Mouse (Mus musculus) liver, adult 2 months (tissue): ENCODE results near the gene Fbxw11. TPM values are rescaled to one million over a fixed set of nuclear protein-coding genes. Genes with fewer than 3 reads are reported as not detected.

Experiments
- DNase-seq: peaks from one replicate; pipeline ENCODE4 v3.0.0-alpha.2; 2011; ENCODE audit warnings: low read depth, low spot score; ENCODE audit errors: extremely low read depth
- H3K27ac ChIP-seq: fragments of 200-500 bp; replicated peaks from 2 replicates; pipeline ENCODE4 v1.5.1; 2012; ENCODE audit warnings: low read depth, mild to moderate bottlenecking, control low read depth, inconsistent platforms, low read length; ENCODE audit not compliant: insufficient read depth
- H3K27me3 ChIP-seq: fragments of 200-500 bp; 2 replicates; pipeline ENCODE4 v1.6.1; 2012; ENCODE audit warnings: mild to moderate bottlenecking, moderate library complexity, low read length, inconsistent platforms; ENCODE audit not compliant: control insufficient read depth, insufficient read depth
- H3K36me3 ChIP-seq: fragments of 200-500 bp; 2 replicates; pipeline ENCODE4 v1.6.1; 2012; ENCODE audit warnings: low read length, inconsistent platforms; ENCODE audit not compliant: control insufficient read depth, insufficient read depth
- H3K4me1 ChIP-seq: fragments of 200-500 bp; 2 replicates; pipeline ENCODE4 v1.6.1; 2011; ENCODE audit warnings: low read length; ENCODE audit not compliant: control insufficient read depth, insufficient read depth
- H3K4me3 ChIP-seq: fragments of 200-500 bp; 2 replicates; pipeline ENCODE4 v1.5.1; 2011; ENCODE audit warnings: low read depth, mild to moderate bottlenecking, control low read depth, low read length, moderate library complexity; ENCODE audit not compliant: insufficient read depth
- H3K79me2 ChIP-seq: fragments of 200-500 bp; 2 replicates; pipeline ENCODE4 v1.6.1; 2012; ENCODE audit warnings: inconsistent platforms, mild to moderate bottlenecking, low read length, moderate library complexity; ENCODE audit not compliant: control insufficient read depth, insufficient read depth
- H3K9ac ChIP-seq: fragments of 200-500 bp; 2 replicates; pipeline ENCODE4 v1.6.1; 2012; ENCODE audit warnings: low read depth, mild to moderate bottlenecking, control low read depth, inconsistent platforms, low read length
- CTCF ChIP-seq: fragments of 200-500 bp; IDR thresholded peaks from 2 replicates; pipeline ENCODE4 v1.5.1; 2011; ENCODE audit warnings: low read depth, low read length, control low read depth
- POLR2A ChIP-seq: fragments of 200-500 bp; IDR thresholded peaks from 2 replicates; pipeline ENCODE4 v1.6.1; 2011; ENCODE audit warnings: low read length, control low read depth; ENCODE audit not compliant: insufficient read depth; ENCODE audit errors: extremely low read depth
- WGBS: fragments of 180-500 bp; shearing (Covaris S2); methylation state at CpG from one replicate; pipeline ENCODE4 v1.1.7; 2018; 5-methylcytosine and 5-hydroxymethylcytosine counted together
- polyA plus RNA-seq: library from polyadenylated mRNA; depleted of rRNA; stranded (reverse); fragments of >200 nt; gene quantifications from 2 replicates; pipeline ENCODE4 v1.2.3, GENCODE M21; 2012
- total RNA-seq: library from RNA; depleted of rRNA; stranded (reverse); fragments of >200 nt; gene quantifications from 2 replicates; pipeline ENCODE4 v1.2.3, GENCODE M21; 2014

Gene Fbxw11
- total and polyA plus RNA-seq, 2 experiments: 20.8 to 22.5 TPM

DNA sequence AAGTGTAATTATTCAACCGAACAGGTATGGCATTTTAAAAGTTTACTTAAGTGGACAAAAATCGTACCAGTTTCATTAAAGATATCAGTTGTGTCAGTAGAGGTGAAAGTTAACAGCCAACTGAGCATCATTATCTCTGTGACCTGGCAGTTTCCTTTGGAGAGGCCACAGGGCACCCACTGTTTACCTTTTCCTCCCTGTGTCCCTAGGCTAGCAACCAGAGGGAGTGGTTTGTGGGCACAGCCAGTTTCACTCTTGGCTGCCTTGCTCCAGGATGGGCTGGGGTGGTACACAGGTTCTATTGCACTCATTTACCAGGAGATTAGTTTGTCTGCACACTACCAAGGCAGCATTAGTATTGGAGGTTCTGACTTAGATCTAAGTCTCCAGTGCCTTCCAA, 8.4 kb upstream of the Fbxw11 start:
- WGBS: 17% methylated on average over 2 of the region's 2 CpGs
- H3K36me3 ChIP-seq: no peaks in the 10 kb centered on the region
- no peaks in the 10 kb centered on the region for H3K27me3 ChIP-seq
- TF ChIP-seq POLR2A: no peak
- TF ChIP-seq CTCF: no peak
- no peak overlapping the region for H3K9ac ChIP-seq
- no peaks in the 10 kb centered on the region; the same call in 1 of the 2 replicates for H3K79me2 ChIP-seq
- peaks cover 5% of the 10 kb centered on the region for H3K4me1 ChIP-seq
- no peak overlapping the region for H3K27ac ChIP-seq
- H3K4me3 ChIP-seq: no peak overlapping the region
- DNase-seq: peak; percentile 91

DNA sequence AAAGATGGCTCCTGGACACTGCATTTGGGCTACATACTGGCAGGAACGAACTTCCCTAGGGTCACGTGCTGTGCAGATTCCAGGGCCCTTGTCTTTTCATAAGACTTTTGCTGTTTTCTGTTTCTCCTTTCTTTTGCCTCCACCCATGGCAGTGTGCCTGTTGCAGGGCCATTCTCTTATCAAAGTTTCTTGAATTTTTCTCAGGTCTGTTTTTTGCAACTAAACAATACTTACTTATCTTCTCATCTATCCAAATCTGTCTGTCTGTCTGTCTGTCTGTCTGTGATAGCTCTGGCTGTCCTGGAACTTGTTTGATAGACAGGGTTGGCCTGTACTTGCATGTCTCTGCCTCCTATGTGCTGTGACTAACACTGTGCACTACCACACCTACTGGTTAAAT, 7.7 kb upstream of the Fbxw11 start:
- peaks cover 5% of the 10 kb centered on the region for H3K4me1 ChIP-seq
- H3K36me3 ChIP-seq: no peaks in the 10 kb centered on the region
- WGBS: 67% methylated on average over 2 of the region's 2 CpGs
- no peak overlapping the region for H3K9ac ChIP-seq
- no peaks in the 10 kb centered on the region; the same call in 1 of the 2 replicates for H3K79me2 ChIP-seq
- H3K27ac ChIP-seq: no peak overlapping the region
- TF ChIP-seq CTCF: no peak
- TF ChIP-seq POLR2A: no peak
- no peak overlapping the region for H3K4me3 ChIP-seq
- DNase-seq: no peak
- no peaks in the 10 kb centered on the region for H3K27me3 ChIP-seq

DNA sequence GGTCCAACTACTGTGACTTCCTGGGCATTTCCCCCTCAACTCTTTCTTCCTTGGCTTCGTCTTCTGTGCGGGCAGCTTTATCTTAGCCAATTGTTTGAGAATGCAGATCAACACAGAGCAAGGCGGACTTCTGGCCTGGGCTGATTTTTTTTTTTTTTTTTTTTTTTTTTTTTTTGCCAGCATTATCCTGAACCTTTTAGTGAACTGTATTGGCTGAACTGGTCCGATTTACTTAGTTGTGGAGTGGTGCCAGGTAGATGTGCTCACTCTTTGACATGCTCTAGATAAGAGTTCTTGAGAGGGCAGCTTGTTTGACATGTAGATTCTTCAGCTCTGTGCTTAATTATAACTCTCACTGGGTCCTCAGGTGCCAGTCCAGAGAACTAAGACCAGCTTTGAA, 6.2 kb upstream of the Fbxw11 start:
- H3K79me2 ChIP-seq: no peaks in the 10 kb centered on the region; the same call in 1 of the 2 replicates
- H3K9ac ChIP-seq: 0 out of 2 replicates have a peak overlapping the region, but pooled peaks have one; percentile 14
- H3K27ac ChIP-seq: peak overlapping the region; percentile 42
- no peaks in the 10 kb centered on the region for H3K36me3 ChIP-seq
- H3K4me3 ChIP-seq: no peak overlapping the region
- no peak for TF ChIP-seq CTCF
- no peak for TF ChIP-seq POLR2A
- no peaks in the 10 kb centered on the region for H3K27me3 ChIP-seq
- DNase-seq: peak; percentile 95
- H3K4me1 ChIP-seq: peaks cover 8% of the 10 kb centered on the region
- 11% methylated on average over 4 of the region's 4 CpGs for WGBS

DNA sequence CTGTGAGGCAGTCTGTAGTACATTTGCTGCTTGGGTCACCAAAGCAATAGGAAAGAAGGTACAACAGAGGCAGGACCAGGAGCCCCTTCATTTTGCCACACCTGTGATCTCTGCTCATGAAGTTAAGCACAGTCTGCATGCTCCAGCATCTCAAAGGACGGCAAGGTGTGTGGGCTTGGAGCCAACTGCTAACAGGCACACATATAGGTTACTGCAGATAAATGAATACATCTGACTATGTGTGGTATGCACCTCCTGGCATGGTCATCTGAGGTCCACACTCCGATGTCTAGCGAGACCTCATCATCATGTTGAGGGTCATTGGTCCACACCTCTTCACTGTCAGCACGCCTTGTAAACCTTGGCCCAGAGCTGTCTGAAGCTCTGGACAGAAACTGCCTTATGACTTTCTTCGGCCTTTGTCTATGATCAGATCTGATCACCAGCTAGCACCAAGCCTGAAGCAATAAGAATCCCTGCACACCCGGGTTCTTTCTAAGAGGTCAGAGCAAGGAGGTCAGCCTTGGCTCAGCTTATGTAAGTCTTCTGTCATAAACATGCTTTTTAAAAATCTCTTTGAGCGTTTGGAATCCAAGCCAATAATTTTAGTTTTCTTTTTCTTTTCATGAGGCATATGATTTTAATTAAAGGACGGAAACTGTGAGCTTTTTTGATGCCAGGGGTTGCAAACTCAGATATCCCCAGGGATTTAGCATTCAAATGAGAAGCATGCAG, 3.8 kb upstream of the Fbxw11 start:
- Histone ChIP-seq H3K4me1 (peaks cover 14% of the 10 kb centered on the region), H3K79me2 (peaks cover 11% of the 10 kb centered on the region; the same call in 1 of the 2 replicates), H3K27ac (no peak overlapping the region), H3K4me3 (no peak overlapping the region), H3K36me3 (no peaks in the 10 kb centered on the region), H3K27me3 (no peaks in the 10 kb centered on the region), H3K9ac (no peak overlapping the region)
- no peak for TF ChIP-seq POLR2A
- TF ChIP-seq CTCF: no peak
- WGBS: 86% methylated on average over 8 of the region's 8 CpGs
- no peak for DNase-seq

DNA sequence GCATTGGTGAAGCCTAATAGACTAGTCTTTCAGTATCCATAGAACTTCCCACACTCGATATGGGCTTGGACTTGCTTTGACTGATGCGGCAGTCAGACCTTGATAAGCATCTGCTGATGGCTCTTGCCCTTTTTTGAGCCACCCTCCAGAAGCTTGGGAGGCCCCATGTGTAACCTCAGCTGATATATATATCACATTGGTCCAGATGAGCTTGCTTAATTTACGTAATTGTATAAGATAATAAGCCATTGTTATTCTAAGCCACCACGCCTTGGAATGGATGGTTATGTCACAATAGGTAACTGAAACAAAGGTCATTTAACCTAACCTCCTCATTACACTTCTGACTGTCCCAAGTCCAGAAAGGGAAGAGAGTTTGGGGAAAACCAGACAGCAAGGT, 1.9 kb upstream of the Fbxw11 start:
- peaks cover 13% of the 10 kb centered on the region for H3K4me1 ChIP-seq
- no peak overlapping the region for H3K9ac ChIP-seq
- no peak overlapping the region for H3K4me3 ChIP-seq
- TF ChIP-seq POLR2A (no peak), CTCF (no peak)
- H3K79me2 ChIP-seq: peaks cover 12% of the 10 kb centered on the region; the same call in 1 of the 2 replicates
- H3K27ac ChIP-seq: no peak overlapping the region
- DNase-seq: peak; percentile 80
- H3K36me3 ChIP-seq: no peaks in the 10 kb centered on the region
- H3K27me3 ChIP-seq: no peaks in the 10 kb centered on the region
- WGBS: 64% methylated on average over 4 of the region's 4 CpGs
